Comparison of ENCODE assay signal across 18 mouse cellular contexts in the genomic region with DNA sequence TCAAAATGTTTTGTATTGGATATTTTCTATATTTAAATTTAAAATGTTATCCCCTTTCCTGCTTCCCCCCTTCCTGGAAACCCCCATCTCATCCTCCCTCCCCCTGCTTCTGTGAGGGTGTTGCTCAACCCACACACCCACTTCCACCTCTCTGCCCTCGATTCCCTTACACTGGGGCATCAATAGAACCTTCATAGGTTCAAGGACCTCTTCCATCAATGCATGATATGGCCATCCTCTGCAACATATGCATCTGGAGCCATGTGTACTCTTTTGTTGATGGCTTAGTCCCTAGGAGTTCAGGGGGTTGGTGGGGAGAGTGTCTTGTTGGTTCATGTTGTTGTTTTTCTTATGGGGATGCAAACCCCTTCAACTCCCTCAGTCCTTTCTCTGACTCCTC. TPM values are rescaled to one million over a fixed set of nuclear protein-coding genes. Genes with fewer than 3 reads are reported as not detected.
DNase-seq lines count a peak whose midpoint lies in the region.
"Had no signal": no experiment of that assay in that cellular context is flagged by ENCODE, and none has a peak within 500 bp of the region (broad histone marks: within the 10 kb centered on the region; RNA-seq: fewer than 3 reads in every experiment).

TSS of gene Mrgpra4 (minus strand) at position 101 of the 400 bp plus-strand sequence.

- peak; percentile 25 for DNase-seq in heart, adult 11 months
- DNase-seq in heart, postnatal 4 days = no peak
- DNase-seq: adrenal gland, adult 2 months; adrenal gland, adult 8-10 months; adrenal gland, postnatal 10 days; adrenal gland, postnatal 14 days; adrenal gland, postnatal 25 days; adrenal gland, postnatal 36 days; B cell, adult 2 months; cerebellum, adult 11 months; cerebellum, adult 11-12 months; cerebellum, adult 18-20 months; cerebellum, adult 2 months had no signal

RNA-seq across cellular contexts. Expression of gene Mrgpra4, which starts in this region (rescaled TPM):
- total RNA-seq in heart, postnatal 4 days (2021) = not detected
- total RNA-seq: adrenal gland, adult 18-20 months; adrenal gland, adult 2 months; adrenal gland, adult 8-10 months; adrenal gland, postnatal 10 days; adrenal gland, postnatal 14 days; adrenal gland, postnatal 25 days; adrenal gland, postnatal 36 days; adrenal gland, postnatal 4 days; CH12.LX; ES-E14; MEL had no signal
